Mouse (Mus musculus) c-Kit-negative CD71-positive TER-119-positive erythroid progenitor cells, embryonic 14.5 days (primary cell): ENCODE results near the gene Zc2hc1b.

Experiments used
- DNase-seq: peaks from one replicate; pipeline ENCODE4 v3.0.0-alpha.2; 2013; ENCODE audit warnings: low read depth, low spot score

The Zc2hc1b gene

DNA sequence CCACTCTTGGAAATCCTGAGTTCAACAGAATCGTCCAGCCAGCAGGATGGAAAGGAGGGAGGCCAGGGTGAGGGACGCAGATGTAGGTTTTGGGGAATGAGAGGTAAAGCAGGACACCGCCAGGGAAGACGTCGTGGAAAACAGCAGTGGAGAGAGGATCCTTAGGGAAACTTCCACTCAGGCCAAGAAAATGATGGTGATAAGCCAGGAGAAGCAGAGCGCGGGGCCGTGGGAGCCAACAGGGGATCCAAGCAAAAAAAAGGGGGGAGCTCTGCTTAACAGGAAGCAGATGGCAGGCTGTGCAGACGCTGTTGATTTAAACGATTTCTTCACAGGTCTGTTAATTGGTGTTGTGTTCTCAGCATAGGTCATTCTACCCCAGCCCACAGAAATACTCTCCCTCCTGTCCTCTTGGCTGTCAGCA is 5.0 kb downstream of the Zc2hc1b start:
- DNase-seq, result no peak

DNA sequence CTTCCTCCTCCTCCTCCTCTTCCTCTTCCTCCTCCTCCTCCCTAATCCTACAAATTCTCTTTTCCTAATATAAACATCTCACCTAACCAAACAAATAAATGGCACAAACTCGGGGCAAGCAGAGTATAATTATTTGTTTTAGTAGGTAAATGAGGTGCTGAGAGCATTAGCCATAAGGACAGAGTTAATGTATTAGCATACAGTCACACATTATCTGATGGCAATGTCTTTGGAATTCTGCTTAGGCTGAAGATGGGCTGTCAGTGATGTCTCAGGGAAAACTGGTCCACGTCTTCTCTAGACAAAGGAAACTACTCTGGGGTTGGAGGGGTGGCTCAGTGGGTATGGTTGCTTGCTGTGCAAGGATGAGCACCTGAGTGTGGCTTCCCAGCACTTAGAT is 6.4 kb downstream of the Zc2hc1b start:
- no peak for DNase-seq

DNA sequence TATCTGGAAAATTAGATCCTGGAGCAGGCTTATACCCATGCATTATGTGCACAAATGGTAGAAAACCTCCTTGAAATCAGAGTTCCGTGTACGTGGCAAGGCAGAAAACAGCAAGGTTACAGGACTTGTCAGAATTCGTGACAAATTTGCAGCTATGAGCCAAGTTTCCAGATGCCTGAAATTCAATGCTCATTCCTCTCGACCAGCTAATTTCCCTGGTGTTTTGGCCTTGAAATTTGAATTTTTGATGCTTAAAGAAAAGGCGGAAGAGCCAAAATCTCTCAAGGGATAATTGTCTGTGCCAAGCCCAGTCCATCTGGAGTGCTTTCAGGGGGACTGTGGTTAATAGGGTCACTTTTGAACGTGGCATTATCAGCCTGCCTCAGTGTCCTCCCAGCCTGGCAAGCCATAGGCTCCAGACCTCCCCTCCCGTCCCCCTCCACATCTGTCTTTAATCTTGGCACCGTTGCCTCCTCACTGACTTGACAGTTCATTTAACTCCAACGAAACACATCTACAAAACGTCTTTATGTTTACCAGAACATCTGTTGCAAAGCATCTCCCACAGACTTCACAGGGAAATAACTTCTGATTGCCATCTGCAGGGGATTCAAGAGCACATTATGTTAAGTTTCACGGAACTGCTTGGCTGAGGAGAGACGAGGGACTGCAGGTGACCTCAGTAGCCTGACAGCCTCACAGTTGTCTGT is 6.9 kb downstream of the Zc2hc1b start:
- no peak for DNase-seq

DNA sequence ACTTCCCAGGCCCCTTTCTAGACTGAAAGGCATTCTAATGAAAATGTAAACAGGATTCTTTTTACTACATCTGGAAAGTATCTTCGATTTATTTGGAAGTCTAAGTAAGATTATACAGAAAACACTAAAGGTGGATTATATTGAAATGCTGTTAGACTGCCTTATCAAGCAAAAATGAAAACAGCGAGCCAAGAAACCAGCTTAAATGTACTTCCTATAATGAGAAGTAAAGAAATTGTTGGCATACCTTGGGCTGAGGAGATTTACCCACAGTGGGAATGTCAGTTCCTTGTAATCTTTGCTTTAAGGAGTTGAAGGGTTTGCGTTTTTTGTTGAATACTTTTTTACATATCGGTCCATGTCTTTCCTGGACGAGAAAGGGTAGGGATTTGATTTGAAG is 9.4 kb downstream of the Zc2hc1b start:
- DNase-seq, result no peak

GRCm38 (mm10) chr10:13162031-13162430 is 15.8 kb downstream of the Zc2hc1b start:
- no peak for DNase-seq

- no peak for DNase-seq
Observed at GRCm38 (mm10) chr10:13160913-13161312, 16.9 kb downstream of the Zc2hc1b start.

DNA sequence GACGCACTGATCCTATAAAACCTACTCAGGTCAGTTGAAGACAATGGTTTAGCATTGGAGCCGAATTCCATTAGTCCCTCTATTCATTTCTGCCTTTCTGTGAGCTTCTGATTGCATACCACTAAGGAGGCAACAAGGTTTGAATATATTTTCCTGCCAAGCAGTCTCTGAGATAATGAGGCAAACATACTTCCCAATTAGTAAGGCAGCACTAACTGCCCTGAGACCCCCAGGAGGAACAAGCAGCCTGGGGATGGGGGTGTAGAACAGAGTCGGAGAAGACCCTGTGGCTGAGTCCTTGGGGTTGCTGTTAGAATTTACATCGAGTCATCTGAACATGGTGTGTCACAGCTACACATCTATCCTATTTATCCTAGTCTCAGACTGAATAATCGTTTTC is 22.4 kb downstream of the Zc2hc1b start:
- no peak for DNase-seq

DNA sequence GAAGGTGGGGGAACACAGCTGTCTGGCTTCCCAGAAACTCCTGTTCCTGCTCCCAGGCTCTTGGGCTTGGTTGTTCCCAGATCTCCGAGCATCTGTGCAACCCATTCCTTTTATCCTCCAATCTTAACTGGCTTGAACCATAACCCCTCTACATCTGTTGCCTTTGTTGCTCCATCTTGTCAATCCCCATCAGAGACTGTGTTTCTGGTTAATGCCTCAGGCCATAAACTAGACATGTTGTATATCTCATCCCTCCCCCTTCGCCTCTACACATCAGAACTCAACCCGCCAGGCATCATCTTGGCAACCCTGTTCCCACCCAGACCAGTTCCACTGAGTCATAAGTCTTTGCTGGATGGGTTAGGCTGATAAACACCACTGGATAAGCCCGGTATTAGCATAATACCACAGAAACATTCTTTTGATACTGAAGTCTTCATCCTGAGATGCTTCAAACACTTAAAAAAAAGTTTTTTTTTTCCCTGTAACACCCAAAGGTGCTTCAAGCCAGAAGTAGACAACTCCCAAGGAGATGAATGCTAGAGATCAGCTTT is 24.9 kb downstream of the Zc2hc1b start:
- DNase-seq, result no peak

DNA sequence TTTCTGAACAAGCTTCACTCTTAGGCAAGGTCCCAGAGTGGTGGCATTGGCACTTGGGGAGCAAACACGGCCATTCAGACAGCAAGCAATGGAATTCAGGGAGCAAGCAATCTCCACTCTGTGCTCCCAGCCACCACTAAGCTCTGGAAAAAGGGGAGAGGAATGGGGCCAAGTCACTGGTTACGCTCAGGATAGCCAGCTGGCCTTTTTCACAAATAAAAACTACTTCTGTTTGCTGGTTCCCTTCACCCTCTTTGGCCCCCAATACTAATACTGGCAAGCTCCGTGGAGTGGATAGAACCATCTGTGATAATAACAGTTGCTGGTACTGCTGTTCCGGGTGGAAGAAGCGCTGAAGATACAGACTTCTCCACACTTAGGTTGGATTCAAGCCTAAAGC is 26.5 kb downstream of the Zc2hc1b start:
- DNase-seq, result no peak

- no peak for DNase-seq
Observed at GRCm38 (mm10) chr10:13150435-13150834, 27.4 kb downstream of the Zc2hc1b start.

- DNase-seq, result no peak
Observed at GRCm38 (mm10) chr10:13140434-13140833, 37.4 kb downstream of the Zc2hc1b start.

- no peak for DNase-seq
Observed at GRCm38 (mm10) chr10:13137906-13138305, 39.9 kb downstream of the Zc2hc1b start.

- DNase-seq, result no peak
Observed at GRCm38 (mm10) chr10:13135751-13136150, 42.1 kb downstream of the Zc2hc1b start.

GRCm38 (mm10) chr10:13135276-13135675 is 42.5 kb downstream of the Zc2hc1b start:
- DNase-seq, result no peak

- no peak for DNase-seq
Observed at GRCm38 (mm10) chr10:13133850-13134249, 44.0 kb downstream of the Zc2hc1b start.

GRCm38 (mm10) chr10:13127946-13128345 is 49.9 kb downstream of the Zc2hc1b start:
- DNase-seq, result no peak

DNA sequence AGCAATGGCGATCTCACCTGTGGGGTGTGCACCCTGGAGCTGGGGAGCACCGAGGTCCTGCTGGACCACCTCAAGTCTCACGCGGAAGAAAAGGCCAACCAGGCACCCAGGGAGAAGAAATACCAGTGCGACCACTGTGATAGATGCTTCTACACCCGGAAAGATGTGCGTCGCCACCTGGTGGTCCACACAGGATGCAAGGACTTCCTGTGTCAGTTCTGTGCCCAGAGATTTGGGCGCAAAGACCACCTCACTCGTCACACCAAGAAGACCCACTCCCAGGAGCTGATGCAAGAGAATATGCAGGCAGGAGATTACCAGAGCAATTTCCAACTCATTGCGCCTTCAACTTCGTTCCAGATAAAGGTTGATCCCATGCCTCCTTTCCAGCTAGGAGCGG is 50.5 kb downstream of the Zc2hc1b start:
- no peak for DNase-seq

GRCm38 (mm10) chr10:13125811-13126210 is 52.0 kb downstream of the Zc2hc1b start:
- DNase-seq, result no peak

DNA sequence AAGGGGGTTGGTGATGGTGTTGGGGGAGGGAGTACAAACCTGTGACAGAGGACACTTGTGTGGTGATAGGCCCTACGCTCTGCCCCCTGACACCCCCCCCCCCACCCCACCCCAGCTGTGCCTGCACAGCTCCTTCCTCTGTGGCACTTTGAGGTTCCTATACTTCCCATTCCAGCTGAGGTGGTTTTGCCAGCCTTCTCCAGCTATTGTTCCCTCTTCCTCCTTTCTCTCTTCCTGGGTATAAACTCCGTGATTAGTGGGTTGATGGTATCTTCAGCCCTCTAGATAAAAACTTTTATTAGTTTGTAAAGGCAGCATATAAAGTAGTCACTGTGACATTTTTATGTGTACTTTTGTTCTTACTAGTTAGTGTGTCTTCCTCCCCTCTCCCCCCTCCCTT is 58.5 kb downstream of the Zc2hc1b start:
- DNase-seq, result no peak

DNA sequence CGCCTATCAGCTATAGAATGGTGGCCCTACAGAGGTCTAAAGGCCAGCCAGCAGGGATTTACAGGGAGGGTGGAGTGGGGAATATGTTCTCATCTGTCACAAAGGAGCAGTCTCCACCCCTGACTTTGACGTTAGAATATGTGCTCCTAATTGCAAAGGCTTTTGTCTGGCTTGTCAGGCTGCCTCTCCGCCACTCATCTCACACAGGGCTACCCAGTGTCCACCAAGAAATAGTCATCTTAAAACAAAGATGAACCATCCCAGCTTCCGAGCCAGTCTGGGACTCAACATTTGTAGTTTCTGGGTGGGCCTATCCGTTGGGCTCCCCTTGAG is 59.1 kb downstream of the Zc2hc1b start:
- no peak for DNase-seq

GRCm38 (mm10) chr10:13118024-13118769 is 59.6 kb downstream of the Zc2hc1b start:
- DNase-seq, result no peak

- no peak for DNase-seq
Observed at GRCm38 (mm10) chr10:13116706-13117665, 60.8 kb downstream of the Zc2hc1b start.
